Mouse (Mus musculus): ENCODE measurements at regions not wholly inside any gene's neighbourhood (a gene's known extent, or its start where the extent isn't known, plus 50 kb on each side); places are given as distances from the start of the nearest gene placed in this dataset.

DNA sequence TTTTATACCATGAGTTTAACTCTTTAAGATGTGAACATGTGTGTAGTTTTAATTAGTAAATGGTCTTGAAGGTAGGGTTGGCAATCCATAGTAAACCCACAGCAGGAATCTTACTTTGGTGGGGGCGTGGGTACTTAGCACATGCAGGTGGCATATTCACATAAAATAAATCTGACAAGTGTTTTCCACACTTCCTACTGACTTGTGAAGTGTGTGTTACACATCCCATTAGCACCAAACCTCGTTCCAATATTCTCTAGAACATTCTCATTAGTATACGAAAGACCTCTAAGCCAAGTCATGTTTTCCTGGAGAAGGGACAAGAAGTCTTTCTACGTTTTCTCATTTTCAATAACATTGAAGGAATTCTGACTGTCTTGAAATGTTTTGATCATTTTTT lies 529.7 kb downstream of the Tecrl start:
- TF ChIP-seq CTCF (IDR thresholded peaks at IDR 0.05; ENCODE audit: extremely low read depth, insufficient read depth, low read length) (no peak), POLR2A (IDR thresholded peaks at IDR 0.05; ENCODE audit: extremely low read depth, insufficient read depth, low read length) (no peak)
